Mouse (Mus musculus) forebrain, embryonic 12.5 days (tissue): ENCODE measurements around the gene Brap. TPM values are rescaled to one million over a fixed set of nuclear protein-coding genes. Genes with fewer than 3 reads are reported as not detected.

Experiments used
- polyA plus RNA-seq: library from polyadenylated mRNA; unstranded; fragments of >200 nt; fragmentation: Nextera tagmentation; extraction: Ambion mirVana; gene quantifications from 2 replicates; pipeline ENCODE4 v1.2.1, GENCODE M21; 2016

The Brap gene
- polyA plus RNA-seq, 1 experiment from 2014 or later, result 45.2 TPM

Other genes starting within 250 kb of the Brap start
- 0.72 and 1.8 TPM in 2 replicates for gene Tmem116, start 208.7 kb upstream of the Brap start, polyA plus RNA-seq
- gene Erp29, start 208.1 kb upstream of the Brap start, polyA plus RNA-seq, result 103 and 115 TPM in 2 replicates
- gene Adam1b, start 157.1 kb upstream of the Brap start, polyA plus RNA-seq, result 0.10 TPM in 1 of 2 replicates, not detected in the other
- 3.3 and 3.7 TPM in 2 replicates for gene Adam1a, start 115.1 kb upstream of the Brap start, polyA plus RNA-seq
- not detected in 2 replicates for gene Gm42878, start 115.1 kb upstream of the Brap start, polyA plus RNA-seq
- gene Mapkapk5, start 114.7 kb upstream of the Brap start, polyA plus RNA-seq, result 56.7 and 60.6 TPM in 2 replicates
- 108 and 110 TPM in 2 replicates for gene Aldh2, start 66.7 kb upstream of the Brap start, polyA plus RNA-seq
- gene Acad12, start 41.6 kb upstream of the Brap start, polyA plus RNA-seq, result 1.3 and 2.0 TPM in 2 replicates
- gene Acad10, start within 50 bp of the Brap start, polyA plus RNA-seq, result 1.3 and 2.5 TPM in 2 replicates
- 58.9 and 77.1 TPM in 2 replicates for gene Atxn2, start 50.8 kb downstream of the Brap start, polyA plus RNA-seq
- gene Sh2b3, start 177.1 kb downstream of the Brap start, polyA plus RNA-seq, result 7.1 and 7.4 TPM in 2 replicates
- 44.6 and 48.1 TPM in 2 replicates for gene Pheta1, start 188.4 kb downstream of the Brap start, polyA plus RNA-seq